Mouse (Mus musculus) lung, adult 2 months (tissue): ENCODE data around the gene Creb1. TPM values are rescaled to one million over a fixed set of nuclear protein-coding genes. Genes with fewer than 3 reads are reported as not detected.

ENCODE experiments used
- DNase-seq: peaks from one replicate; pipeline ENCODE4 v3.0.0; 2022
- H3K4me1 ChIP-seq: fragments of 200-500 bp; 2 replicates; pipeline ENCODE4 v1.6.1; 2011; ENCODE audit warnings: low read length; ENCODE audit not compliant: control insufficient read depth, insufficient read depth
- H3K4me3 ChIP-seq: fragments of 200-500 bp; replicated peaks from 2 replicates; pipeline ENCODE3; 2011; ENCODE audit warnings: low read depth, mild to moderate bottlenecking, control low read depth, low read length; ENCODE audit errors: extremely low read depth
- CTCF ChIP-seq: fragments of 200-500 bp; IDR thresholded peaks from 2 replicates; pipeline ENCODE4 v1.5.1; 2011; ENCODE audit warnings: mild to moderate bottlenecking, low read length, control low read depth; ENCODE audit not compliant: insufficient read depth
- POLR2A ChIP-seq: fragments of 200-500 bp; IDR thresholded peaks from 2 replicates; pipeline ENCODE4 v1.6.1; 2011; ENCODE audit warnings: low read depth, mild to moderate bottlenecking, control low read depth, low read length, borderline replicate concordance; ENCODE audit errors: extremely low read depth
- WGBS: fragments of 180-500 bp; shearing (Covaris S2); methylation state at CpG from one replicate; pipeline ENCODE4 v1.1.7; 2018; 5-methylcytosine and 5-hydroxymethylcytosine counted together
- polyA plus RNA-seq: library from polyadenylated mRNA; depleted of rRNA; stranded (reverse); fragments of >200 nt; gene quantifications from 2 replicates; pipeline ENCODE4 v1.2.3, GENCODE M21; 2012

Gene Creb1
- polyA plus RNA-seq, 1 experiment = 19.7 TPM

DNA sequence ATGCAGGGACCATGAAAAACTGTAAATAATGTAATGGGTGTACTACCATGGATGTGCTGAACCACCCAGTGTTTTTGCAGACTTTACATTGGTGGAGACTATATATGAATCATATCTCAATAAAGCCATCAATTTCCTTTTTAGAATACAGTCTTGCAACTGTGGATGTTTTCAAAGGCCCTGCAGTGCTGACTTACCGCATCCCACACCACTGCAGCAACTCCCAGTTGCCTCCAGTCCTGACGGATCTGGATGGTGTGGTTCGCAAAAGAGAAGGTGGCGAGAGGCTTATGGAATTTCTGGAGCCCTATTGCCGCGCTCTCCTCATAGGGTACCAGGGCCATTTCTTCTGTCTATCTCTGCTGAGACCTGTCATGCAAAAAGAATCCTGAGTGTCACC, 83.6 kb downstream of the Creb1 start:
- no peak overlapping the region for H3K4me3 ChIP-seq
- H3K4me1 ChIP-seq = no peaks in the 10 kb centered on the region
- WGBS = 66% methylated on average over 6 of the region's 6 CpGs
- DNase-seq = no peak
- TF ChIP-seq CTCF (no peak), POLR2A (no peak)

DNA sequence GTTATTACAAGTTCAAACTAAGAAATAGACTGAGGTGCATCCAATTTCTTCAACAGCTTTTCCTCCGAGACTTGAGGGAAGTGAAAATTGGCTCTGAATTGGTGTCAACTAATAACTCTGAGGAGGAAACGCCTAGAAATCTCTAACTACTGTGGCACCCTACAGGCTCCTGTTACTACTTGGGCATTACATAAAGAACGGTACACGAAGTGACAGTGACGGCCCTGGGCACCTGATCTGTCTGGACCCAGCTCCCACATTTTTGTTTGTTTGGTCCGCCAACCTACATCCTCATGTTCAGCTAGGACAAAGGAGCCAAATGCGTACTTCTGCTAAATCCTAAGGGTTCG, 84.1 kb downstream of the Creb1 start:
- Histone ChIP-seq H3K4me1 (no peaks in the 10 kb centered on the region), H3K4me3 (peak overlapping the region; percentile 94)
- WGBS = 2% methylated on average over 8 of the region's 8 CpGs
- TF ChIP-seq POLR2A = no peak
- no peak for TF ChIP-seq CTCF
- no peak for DNase-seq

GRCm38 (mm10) chr1:64616881-64617714, 84.7 kb downstream of the Creb1 start, which contains the start of gene Mettl21a:
Mettl21a (minus strand) TSS chr1:64617242.
- Histone ChIP-seq H3K4me1 (no peaks in the 10 kb centered on the region), H3K4me3 (peak within 1 kb of the TSS; percentile 94)
- under 1% methylated on average over 72 of the region's 72 CpGs for WGBS
- peak; percentile 87 for DNase-seq
- no peak for TF ChIP-seq CTCF
- TF ChIP-seq POLR2A = peak; percentile 92

GRCm38 (mm10) chr1:64617715-64617984, 85.2 kb downstream of the Creb1 start:
- TF ChIP-seq CTCF (peak; percentile 55), POLR2A (no peak)
- under 1% methylated on average over 15 of the region's 15 CpGs for WGBS
- DNase-seq = peak; percentile 87
- Histone ChIP-seq H3K4me1 (no peaks in the 10 kb centered on the region), H3K4me3 (peak overlapping the region; percentile 94)

- Histone ChIP-seq H3K4me3 (no peak overlapping the region), H3K4me1 (no peaks in the 10 kb centered on the region)
- DNase-seq = no peak
- TF ChIP-seq POLR2A (no peak), CTCF (no peak)
- WGBS = 23% methylated on average over 3 of the region's 3 CpGs
Observed at GRCm38 (mm10) chr1:64618226-64618625, 85.8 kb downstream of the Creb1 start.

- Histone ChIP-seq H3K4me1 (no peaks in the 10 kb centered on the region), H3K4me3 (no peak overlapping the region)
- WGBS = 76% methylated on average over 5 of the region's 5 CpGs
- no peak for DNase-seq
- TF ChIP-seq POLR2A (no peak), CTCF (no peak)
Observed at GRCm38 (mm10) chr1:64621116-64621515, 88.7 kb downstream of the Creb1 start.

GRCm38 (mm10) chr1:64623558-64624435, 91.4 kb downstream of the Creb1 start:
- Histone ChIP-seq H3K4me3 (no peak overlapping the region), H3K4me1 (no peaks in the 10 kb centered on the region)
- no peak for DNase-seq
- TF ChIP-seq CTCF = no peak
- TF ChIP-seq POLR2A = no peak
- WGBS = 64% methylated on average over 12 of the region's 12 CpGs

- TF ChIP-seq POLR2A (no peak), CTCF (no peak)
- Histone ChIP-seq H3K4me3 (no peak overlapping the region), H3K4me1 (no peaks in the 10 kb centered on the region)
- no peak for DNase-seq
Observed at GRCm38 (mm10) chr1:64625214-64625613, 92.8 kb downstream of the Creb1 start.

DNA sequence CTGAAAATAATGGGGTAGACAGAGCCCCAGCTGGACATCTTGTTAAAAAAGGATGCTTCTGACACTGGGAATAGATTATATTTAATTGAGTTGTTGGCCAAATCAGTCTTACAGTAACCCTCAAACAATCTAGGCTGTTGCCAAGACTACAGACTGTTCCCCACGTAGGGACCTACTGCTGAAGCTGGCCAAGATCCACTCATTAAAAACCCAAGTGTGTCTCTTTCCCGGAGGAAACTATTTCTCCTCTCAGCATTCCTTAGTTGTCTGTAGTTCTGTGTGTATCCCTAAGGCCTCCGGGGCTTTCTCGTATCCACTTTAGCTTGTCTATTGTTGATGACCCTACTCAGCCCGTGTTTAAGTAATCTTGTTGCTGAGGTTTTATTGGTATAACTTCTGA, 99.1 kb downstream of the Creb1 start:
- DNase-seq = no peak
- TF ChIP-seq POLR2A (no peak), CTCF (no peak)
- no peaks in the 10 kb centered on the region for H3K4me1 ChIP-seq
- no peak overlapping the region for H3K4me3 ChIP-seq
- WGBS = 70% methylated on average over 5 of the region's 5 CpGs
